Mouse (Mus musculus): Measurements from ENCODE around the gene Pcnx2. TPM values are rescaled to one million over a fixed set of nuclear protein-coding genes. Genes with fewer than 3 reads are reported as not detected.

Pcnx2 gene
- polyA plus RNA-seq, 1 experiment from 2014 or later = 2.1 TPM

- Histone ChIP-seq H3K9me3 (replicated peaks) (no peaks in the 10 kb centered on the region), H3K4me1 (no peaks in the 10 kb centered on the region), H3K36me3 (ENCODE audit: poor library complexity, severe bottlenecking) (no peaks in the 10 kb centered on the region), H3K4me3 (no peak overlapping the region), H3K27me3 (no peaks in the 10 kb centered on the region), H3K9ac (no peak overlapping the region), H3K4me2 (no peak overlapping the region), H3K27ac (no peak overlapping the region)
- ATAC-seq = no peak
- 94% methylated on average over 7 of the region's 7 CpGs for WGBS
Measured at GRCm38 (mm10) chr8:125722675-125723074, 175.4 kb downstream of the Pcnx2 start.

GRCm38 (mm10) chr8:125718914-125719313, 179.2 kb downstream of the Pcnx2 start:
- Histone ChIP-seq H3K9ac (no peak overlapping the region), H3K27me3 (no peaks in the 10 kb centered on the region), H3K27ac (no peak overlapping the region), H3K4me3 (no peak overlapping the region), H3K9me3 (replicated peaks) (no peaks in the 10 kb centered on the region), H3K36me3 (ENCODE audit: poor library complexity, severe bottlenecking) (no peaks in the 10 kb centered on the region), H3K4me2 (no peak overlapping the region), H3K4me1 (peaks cover 8% of the 10 kb centered on the region)
- ATAC-seq = no peak
- WGBS = 62% methylated on average over 4 of the region's 4 CpGs

DNA sequence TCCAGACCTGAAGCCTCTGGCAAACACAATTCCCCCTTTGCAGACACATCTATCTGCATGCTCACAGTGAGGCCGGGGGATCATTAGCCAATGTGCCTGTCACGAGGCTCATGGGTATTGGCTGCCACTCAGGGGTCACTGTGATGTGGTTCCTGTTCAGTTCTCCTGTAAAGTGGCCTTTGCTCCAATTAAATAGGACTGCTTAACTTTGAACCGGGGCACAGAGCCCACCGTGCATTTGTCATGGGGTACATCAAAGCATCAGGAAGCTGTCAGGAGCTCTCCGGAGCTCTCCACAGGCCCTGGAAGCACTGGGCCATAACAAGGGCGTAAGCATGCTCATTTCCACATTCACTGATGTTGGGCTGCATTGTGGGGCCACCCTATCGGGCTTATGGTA, 181.5 kb downstream of the Pcnx2 start:
- Histone ChIP-seq H3K36me3 (ENCODE audit: poor library complexity, severe bottlenecking) (no peaks in the 10 kb centered on the region), H3K9me3 (replicated peaks) (no peaks in the 10 kb centered on the region), H3K4me3 (no peak overlapping the region), H3K27ac (peak overlapping the region; percentile 31; the same call in 1 of the 2 replicates), H3K27me3 (no peaks in the 10 kb centered on the region), H3K4me2 (no peak overlapping the region), H3K9ac (no peak overlapping the region), H3K4me1 (peaks cover 8% of the 10 kb centered on the region)
- WGBS = 41% methylated on average over 7 of the region's 7 CpGs
- no peak for ATAC-seq

DNA sequence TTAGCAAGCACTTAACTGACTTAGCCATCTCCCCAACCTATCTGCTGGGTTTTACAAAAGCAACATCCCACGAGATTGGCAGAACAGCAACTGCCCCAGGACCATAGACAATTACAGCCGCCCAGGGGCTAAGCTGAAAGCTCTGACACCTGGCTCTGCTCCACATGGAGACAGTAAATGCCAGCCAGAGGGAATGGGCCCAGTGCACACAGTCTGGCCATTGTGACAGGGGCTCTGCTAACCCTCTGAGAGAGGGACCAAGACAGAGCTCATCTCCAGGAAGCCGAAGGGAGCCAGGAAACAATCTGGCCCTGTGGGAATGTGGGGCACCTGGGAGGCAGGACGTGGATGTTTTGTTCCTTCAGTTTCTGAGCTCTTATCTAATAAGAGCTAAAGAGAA, 181.9 kb downstream of the Pcnx2 start:
- WGBS = 45% methylated on average over 4 of the region's 4 CpGs
- Histone ChIP-seq H3K9ac (no peak overlapping the region), H3K36me3 (ENCODE audit: poor library complexity, severe bottlenecking) (no peaks in the 10 kb centered on the region), H3K9me3 (replicated peaks) (no peaks in the 10 kb centered on the region), H3K27ac (peak overlapping the region; percentile 31; the same call in 1 of the 2 replicates), H3K27me3 (no peaks in the 10 kb centered on the region), H3K4me3 (no peak overlapping the region), H3K4me1 (peaks cover 8% of the 10 kb centered on the region), H3K4me2 (no peak overlapping the region)
- no peak for ATAC-seq

DNA sequence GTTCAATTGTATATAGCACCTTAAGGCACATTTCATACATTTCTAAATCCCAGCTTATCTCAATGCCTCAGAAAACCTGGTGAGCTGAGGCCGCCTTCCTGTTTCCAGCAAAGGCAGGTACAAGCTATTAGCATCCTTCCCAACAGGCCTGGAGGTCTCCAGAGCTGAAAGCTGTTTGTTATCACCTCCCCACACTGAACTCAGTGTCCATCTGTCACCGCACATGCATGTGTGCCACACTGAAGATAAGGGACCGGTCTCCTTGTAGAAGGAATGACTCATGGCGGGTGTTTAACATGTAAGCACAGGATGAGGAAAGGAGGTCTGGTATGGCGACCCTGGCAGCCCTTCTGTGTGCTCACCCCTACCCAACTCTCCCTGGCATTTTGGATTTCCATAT, 186.6 kb downstream of the Pcnx2 start:
- H3K27me3 ChIP-seq = no peaks in the 10 kb centered on the region
- H3K36me3 ChIP-seq (ENCODE audit: poor library complexity, severe bottlenecking) = no peaks in the 10 kb centered on the region
- H3K9ac ChIP-seq = no peak overlapping the region
- H3K27ac ChIP-seq = no peak overlapping the region
- H3K4me3 ChIP-seq = no peak overlapping the region
- no peak overlapping the region for H3K4me2 ChIP-seq
- 91% methylated on average over 5 of the region's 5 CpGs for WGBS
- peaks cover 6% of the 10 kb centered on the region for H3K4me1 ChIP-seq
- H3K9me3 ChIP-seq (replicated peaks) = no peaks in the 10 kb centered on the region
- no peak for ATAC-seq

- H3K36me3 ChIP-seq (ENCODE audit: poor library complexity, severe bottlenecking) = no peaks in the 10 kb centered on the region
- no peak overlapping the region for H3K4me2 ChIP-seq
- H3K9me3 ChIP-seq (replicated peaks) = no peaks in the 10 kb centered on the region
- 0 out of 2 replicates have a peak, but pooled peaks cover 5% of the 10 kb centered on the region for H3K4me1 ChIP-seq
- no peak overlapping the region for H3K4me3 ChIP-seq
- ATAC-seq = no peak
- WGBS = 88% methylated on average over 5 of the region's 5 CpGs
- H3K27me3 ChIP-seq = no peaks in the 10 kb centered on the region
- no peak overlapping the region for H3K9ac ChIP-seq
- no peak overlapping the region for H3K27ac ChIP-seq
Measured at GRCm38 (mm10) chr8:125709171-125709570, 188.9 kb downstream of the Pcnx2 start.

DNA sequence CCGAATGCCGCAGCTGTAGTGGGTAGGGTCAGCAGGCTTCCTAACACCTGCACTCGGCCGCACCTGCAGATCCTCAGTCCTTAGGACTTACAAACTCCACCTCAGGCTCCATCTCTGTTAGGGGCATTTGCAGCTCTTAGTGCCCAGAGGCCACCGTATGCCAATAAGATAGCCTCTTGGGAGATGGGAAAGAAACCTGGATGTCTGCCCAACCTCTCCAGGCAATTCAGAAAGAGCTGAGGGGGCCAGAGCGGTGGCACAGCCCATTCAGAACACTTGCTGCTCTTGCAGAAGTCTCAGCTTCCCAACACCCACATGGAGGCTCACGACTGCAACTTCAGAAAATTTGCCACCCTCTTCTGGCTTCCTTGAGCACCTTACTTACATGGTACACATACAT, 192.3 kb downstream of the Pcnx2 start:
- H3K27me3 ChIP-seq = no peaks in the 10 kb centered on the region
- 73% methylated on average over 7 of the region's 7 CpGs for WGBS
- no peak overlapping the region for H3K4me3 ChIP-seq
- H3K36me3 ChIP-seq (ENCODE audit: poor library complexity, severe bottlenecking) = no peaks in the 10 kb centered on the region
- no peak overlapping the region for H3K9ac ChIP-seq
- no peak for ATAC-seq
- H3K27ac ChIP-seq = no peak overlapping the region
- no peaks in the 10 kb centered on the region for H3K9me3 ChIP-seq (replicated peaks)
- peaks cover 19% of the 10 kb centered on the region for H3K4me1 ChIP-seq
- no peak overlapping the region for H3K4me2 ChIP-seq

GRCm38 (mm10) chr8:125704434-125704833, 193.7 kb downstream of the Pcnx2 start:
- Histone ChIP-seq H3K36me3 (ENCODE audit: poor library complexity, severe bottlenecking) (no peaks in the 10 kb centered on the region), H3K4me3 (no peak overlapping the region), H3K9ac (no peak overlapping the region), H3K9me3 (replicated peaks) (no peaks in the 10 kb centered on the region), H3K27ac (no peak overlapping the region), H3K27me3 (no peaks in the 10 kb centered on the region), H3K4me2 (no peak overlapping the region), H3K4me1 (peaks cover 19% of the 10 kb centered on the region)
- no peak for ATAC-seq
- WGBS = 83% methylated on average over 6 of the region's 6 CpGs

GRCm38 (mm10) chr8:125702868-125703473, 195.1 kb downstream of the Pcnx2 start:
- H3K9me3 ChIP-seq (replicated peaks) = no peaks in the 10 kb centered on the region; the same call in 1 of the 2 replicates

More at GRCm38 (mm10) chr8:125702868-125703473, 195.1 kb downstream of the Pcnx2 start:
- peak; percentile 88 for ATAC-seq
- Histone ChIP-seq H3K27me3 (no peaks in the 10 kb centered on the region), H3K4me2 (no peak overlapping the region), H3K4me1 (peaks cover 19% of the 10 kb centered on the region), H3K36me3 (ENCODE audit: poor library complexity, severe bottlenecking) (no peaks in the 10 kb centered on the region), H3K4me3 (no peak overlapping the region), H3K27ac (peak overlapping the region; percentile 15), H3K9ac (no peak overlapping the region)
- WGBS = 56% methylated on average over 15 of the region's 15 CpGs

Other genes starting within 250 kb of the Pcnx2 start
- 8.4 and 8.8 TPM in 2 replicates for gene Map10, start 228.5 kb downstream of the Pcnx2 start, polyA plus RNA-seq (2015; fragmentation: Nextera tagmentation; extraction: Ambion mirVana)
- 19.6 and 23.4 TPM in 2 replicates for gene Ntpcr, start 168.4 kb downstream of the Pcnx2 start, polyA plus RNA-seq (2015; fragmentation: Nextera tagmentation; extraction: Ambion mirVana)
- 0.08 and 0.10 TPM in 2 replicates for gene Map3k21, start 12.1 kb upstream of the Pcnx2 start, polyA plus RNA-seq (2015; fragmentation: Nextera tagmentation; extraction: Ambion mirVana)
- gene Kcnk1, start 96.9 kb upstream of the Pcnx2 start, polyA plus RNA-seq (2015; fragmentation: Nextera tagmentation; extraction: Ambion mirVana) = 4.1 and 5.2 TPM in 2 replicates

All from forebrain, embryonic 13.5 days (tissue).